Mouse (Mus musculus): ENCODE measurements around the gene Lingo3.

Gene Lingo3

GRCm38 (mm10) chr10:80799070-80799566 is 44.7 kb downstream of the Lingo3 start:
- no peak for DNase-seq (ENCODE audit: low read depth, low spot score)

DNA sequence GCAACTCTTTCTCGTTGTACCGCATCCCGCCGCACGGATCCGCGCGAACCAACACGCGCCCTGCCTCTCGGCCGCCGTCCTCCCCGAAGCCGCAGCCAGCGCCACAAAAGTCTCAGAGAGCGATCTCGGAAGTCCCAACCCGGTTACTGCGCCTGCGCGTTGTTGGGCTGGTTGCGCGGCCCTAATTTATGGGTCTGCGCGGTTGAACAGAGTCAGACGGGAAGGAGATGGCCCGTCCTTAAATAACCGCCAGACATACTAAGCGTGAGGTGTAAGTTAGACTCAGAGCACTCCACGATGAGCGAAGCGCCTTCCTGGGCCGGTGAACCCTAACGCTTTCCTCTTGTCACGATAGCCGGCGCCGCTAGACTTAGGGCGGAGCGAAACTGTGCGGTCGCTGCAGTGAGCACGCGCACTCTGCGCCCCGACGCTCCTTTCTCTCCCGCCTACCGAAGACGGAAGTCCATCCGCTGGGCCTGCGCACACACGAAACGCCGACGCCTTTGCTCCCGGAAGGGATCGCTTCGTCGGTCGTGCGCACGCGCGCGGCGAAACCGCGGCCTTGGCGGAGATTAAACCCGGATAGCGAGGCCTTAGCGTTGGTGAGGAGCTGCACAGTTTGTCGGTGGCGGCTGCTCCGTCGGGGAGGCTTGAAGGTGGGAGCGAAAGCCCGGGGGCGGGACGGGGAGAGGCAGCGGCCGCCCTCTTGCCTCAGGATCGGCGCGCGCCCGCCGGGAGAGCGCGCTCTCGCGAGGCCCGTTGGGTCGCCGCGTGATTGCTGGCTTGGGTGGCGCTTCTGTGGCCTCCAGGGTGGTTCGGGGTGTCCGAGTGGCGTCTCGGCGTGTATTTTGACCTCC is 45.5 kb downstream of the Lingo3 start, which contains the start of the genes Sf3a2 and Plekhj1:
Sf3a2 (plus strand) TSS at position 49 of the 857 bp plus-strand sequence.
Plekhj1 (minus strand) TSS at position 477 of the 857 bp plus-strand sequence.
- peak; percentile 98 for DNase-seq (ENCODE audit: low read depth, low spot score)

DNA sequence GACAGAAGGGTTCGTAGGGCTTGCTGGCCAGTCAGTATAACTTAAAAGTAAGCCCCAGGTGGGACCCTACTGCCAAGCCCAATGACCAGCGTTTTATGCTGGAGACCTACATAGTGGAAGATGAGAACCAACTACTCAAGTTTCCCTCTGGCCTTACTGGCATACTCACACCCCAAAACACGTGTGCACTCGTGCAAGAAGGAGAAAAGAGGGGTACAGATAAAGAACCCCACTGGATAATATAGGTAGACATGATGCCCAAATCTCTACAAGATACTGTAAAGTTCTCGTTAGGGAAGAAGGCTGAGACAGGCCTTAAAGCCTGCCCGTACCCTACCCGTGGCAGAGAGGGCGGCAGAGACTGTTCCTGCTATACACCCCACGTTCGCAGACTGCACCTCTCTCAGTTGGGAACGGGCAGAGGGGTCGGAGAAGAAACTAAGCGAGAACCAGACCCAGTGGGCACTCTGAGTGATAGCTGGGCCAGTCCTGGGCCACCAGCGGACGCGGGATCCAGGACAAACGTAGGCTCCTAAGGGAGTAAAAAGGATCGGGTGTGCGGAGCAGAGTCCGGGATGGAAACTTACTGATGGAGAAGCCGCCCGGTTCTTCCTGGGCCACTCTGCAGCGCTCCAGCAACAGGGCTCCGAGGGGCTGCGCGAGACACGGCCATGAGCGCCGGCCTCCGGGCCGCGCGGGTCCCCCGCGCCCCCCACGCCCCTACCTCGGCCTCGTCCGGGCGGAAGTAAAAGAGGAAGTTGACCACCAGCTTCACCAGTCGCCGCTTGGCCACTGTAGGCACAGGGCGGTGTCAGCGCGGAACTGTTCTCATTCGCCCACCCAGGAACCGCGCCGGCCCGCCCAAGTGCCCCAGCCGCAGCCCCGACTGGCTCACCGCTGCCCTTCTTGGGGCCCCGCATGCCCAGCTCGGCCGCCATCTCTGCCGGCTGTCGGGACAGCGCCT is 46.4 kb downstream of the Lingo3 start:
- DNase-seq (ENCODE audit: low read depth, low spot score) = no peak

DNA sequence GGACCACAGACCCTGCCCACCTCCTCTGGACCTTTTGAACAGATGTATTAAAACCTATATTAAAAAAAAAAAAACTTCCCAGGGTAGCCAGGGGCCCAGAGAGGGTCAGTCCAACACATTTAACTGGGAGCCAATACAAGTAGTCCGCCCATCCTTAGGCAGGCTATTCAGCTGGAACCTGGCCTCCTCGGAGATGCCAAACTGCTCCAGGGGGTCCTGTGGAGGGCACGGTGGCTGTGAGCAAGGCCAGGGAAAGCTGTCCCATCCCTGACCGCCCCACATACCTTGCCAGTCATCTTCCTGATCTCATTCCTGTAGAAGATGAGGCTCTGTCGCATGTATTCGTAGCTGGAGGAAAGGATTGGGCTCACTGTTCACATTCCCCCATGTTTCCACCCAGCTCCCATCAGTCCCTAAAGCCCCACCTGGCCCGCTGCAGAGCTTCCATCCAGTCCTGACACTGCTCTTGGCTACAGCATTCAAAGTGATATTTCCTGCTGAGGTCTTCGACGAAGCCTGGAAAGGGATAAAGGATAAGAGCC is 47.5 kb downstream of the Lingo3 start:
- DNase-seq (ENCODE audit: low read depth, low spot score) = no peak

DNA sequence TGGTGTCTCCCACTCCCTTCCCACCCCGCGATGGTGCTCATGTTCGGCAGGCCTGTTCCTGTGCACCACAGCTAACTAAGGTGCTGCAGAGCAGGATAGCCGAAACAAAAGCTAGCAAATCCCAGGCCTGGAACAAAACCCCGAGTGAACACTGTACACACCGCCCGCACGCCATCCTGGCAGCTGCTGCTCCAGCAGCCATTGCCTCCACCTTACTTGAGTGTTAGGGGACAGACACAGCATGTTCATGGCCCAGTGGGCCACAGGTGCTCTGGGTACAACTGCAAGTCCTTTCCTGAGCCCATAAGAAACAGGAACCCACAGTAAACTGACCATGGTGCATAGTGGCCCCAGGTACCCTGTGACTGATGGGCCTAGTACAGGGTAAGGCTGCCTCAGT is 49.1 kb downstream of the Lingo3 start:
- DNase-seq (ENCODE audit: low read depth, low spot score) = no peak

DNA sequence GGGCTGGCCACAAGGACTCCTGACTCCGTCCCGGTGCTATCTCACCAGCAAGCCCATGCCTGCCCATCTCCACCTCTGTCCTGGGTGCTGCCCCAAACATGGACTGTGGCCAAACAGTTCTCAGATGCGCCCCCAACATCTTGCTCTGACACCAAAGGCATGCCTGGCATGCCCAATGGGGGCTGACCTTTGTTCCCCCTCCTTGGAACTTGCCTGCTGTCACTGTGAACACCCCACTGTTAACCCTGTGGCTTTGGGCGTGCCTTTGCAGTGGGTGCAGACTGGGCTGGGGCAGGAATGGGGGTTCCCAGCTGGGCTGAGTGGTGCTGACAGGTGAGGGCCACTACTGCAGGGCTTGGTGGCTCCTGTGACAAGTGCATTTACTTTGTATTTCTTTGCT is 50.0 kb downstream of the Lingo3 start:
- DNase-seq (ENCODE audit: low read depth, low spot score) = no peak

DNA sequence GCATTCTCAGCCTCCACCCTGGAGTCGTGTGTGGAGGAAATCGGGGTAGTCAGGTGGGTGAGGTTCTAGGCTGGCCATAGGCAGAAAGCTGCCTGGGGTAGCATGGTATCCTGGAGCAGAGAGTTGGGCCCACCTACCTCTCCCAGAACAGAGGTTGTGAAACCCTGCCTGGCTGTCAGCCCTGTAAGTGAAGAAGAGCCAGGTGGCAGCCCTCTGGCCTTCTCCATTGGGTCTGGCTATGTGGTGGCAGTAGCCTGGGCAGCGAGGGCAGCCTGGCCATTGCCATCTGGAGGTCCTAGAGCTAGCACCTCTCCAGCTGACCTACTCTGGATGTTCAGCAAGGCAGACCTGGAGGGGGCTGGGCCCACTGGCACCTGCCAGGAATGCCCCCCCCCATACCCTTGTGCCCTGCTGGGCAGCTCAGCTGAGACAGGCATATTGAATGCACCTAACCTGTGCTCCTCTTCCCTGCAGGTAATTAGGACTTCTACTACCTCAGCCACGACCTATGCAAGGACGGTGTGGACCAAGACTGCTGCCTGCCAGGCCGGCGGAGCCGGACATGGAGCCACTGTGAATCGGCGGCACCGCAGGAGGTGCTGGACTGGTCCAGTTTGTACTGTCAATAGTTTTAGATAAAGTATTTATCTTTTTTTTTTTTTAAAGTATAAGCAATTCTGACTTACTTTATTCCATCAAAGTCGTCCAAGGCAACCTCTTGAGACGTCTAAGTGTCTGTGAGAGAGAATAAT is 50.6 kb downstream of the Lingo3 start:
- DNase-seq (ENCODE audit: low read depth, low spot score) = no peak

- DNase-seq (ENCODE audit: low read depth, low spot score) = no peak
Measured at GRCm38 (mm10) chr10:80792175-80793032, 51.4 kb downstream of the Lingo3 start.

GRCm38 (mm10) chr10:80791476-80792174 is 52.2 kb downstream of the Lingo3 start:
- peak; percentile 43 for DNase-seq (ENCODE audit: low read depth, low spot score)

- no peak for DNase-seq (ENCODE audit: low read depth, low spot score)
Measured at GRCm38 (mm10) chr10:80790761-80791404, 53.0 kb downstream of the Lingo3 start.

DNA sequence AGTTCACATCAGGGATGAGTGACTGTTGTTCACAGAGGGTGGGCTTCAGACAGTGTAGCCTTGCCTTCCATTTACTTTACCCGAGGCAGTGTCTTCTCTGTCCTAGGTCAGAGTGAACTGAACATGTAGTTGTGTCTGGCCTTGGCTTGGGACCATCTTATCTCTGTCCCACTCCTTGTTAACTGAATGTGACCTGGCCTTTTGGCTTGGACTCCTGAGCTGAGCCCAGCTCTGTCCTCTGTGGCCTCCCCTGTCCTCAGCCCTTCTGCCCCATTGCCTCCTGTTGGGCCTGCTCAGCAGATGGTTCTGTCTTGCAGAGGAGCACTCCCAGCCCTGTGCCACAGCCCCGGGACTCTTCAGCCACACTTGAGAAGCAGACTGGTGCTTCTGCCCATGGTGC is 56.3 kb downstream of the Lingo3 start:
- DNase-seq (ENCODE audit: low read depth, low spot score) = no peak

DNA sequence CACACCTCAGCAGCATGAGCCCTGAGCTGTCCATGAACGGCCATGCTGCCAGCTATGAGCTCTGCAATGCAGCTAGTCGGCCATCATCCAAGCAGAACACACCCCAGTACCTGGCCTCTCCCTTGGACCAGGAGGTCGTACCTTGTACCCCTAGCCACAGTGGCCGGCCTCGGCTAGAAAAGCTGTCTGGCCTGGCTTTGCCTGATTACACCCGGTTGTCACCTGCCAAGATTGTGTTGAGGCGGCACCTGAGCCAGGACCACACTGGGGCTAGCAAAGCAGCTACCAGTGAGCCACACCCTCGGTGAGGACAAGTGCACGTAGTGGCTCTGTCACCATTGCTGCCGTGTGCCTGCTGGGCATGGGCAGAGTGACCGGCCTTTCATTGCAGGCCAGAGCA is 57.9 kb downstream of the Lingo3 start:
- DNase-seq (ENCODE audit: low read depth, low spot score) = no peak

DNA sequence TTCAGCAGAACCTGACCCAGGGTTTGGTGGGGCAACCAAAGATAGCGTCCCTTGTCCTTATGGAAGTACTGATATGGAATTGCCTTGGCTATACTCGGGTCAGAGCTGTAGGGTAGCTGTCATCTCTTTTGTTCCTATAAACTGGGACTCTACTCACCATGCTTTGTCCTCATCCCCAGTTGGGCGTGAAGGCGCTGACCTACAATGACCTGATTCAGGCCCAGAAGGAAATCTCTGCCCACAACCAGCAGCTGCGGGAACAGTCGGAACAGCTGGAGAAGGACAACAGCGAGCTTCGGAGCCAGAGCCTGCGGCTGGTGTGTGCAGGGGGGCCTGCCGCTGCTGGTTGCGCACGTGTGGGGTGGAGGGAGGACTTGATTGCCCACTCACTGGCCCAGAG is 59.0 kb downstream of the Lingo3 start:
- no peak for DNase-seq (ENCODE audit: low read depth, low spot score)

- no peak for DNase-seq (ENCODE audit: low read depth, low spot score)
Measured at GRCm38 (mm10) chr10:80784302-80784701, 59.5 kb downstream of the Lingo3 start.

Measured in ES-CJ7 (cell line).